Mouse (Mus musculus) CH12.LX (cell line): ENCODE data around the gene Gas2.

Experiments
- CTCF ChIP-seq, 2 experiments: IDR thresholded peaks in 1 of 2; conservative IDR thresholded peaks in 1 of 2; 2 replicates each; pipeline ENCODE4 v1.5.1; 2011 to 2012; ENCODE audit warnings: low read depth in 2 of 2, low read length in 2 of 2, improper control_type of control experiment in 1 of 2, inconsistent platforms in 1 of 2, mild to moderate bottlenecking in 1 of 2, moderate library complexity in 1 of 2
- MAZ ChIP-seq: IDR thresholded peaks from 2 replicates; pipeline ENCODE4 v1.6.1; 2012; ENCODE audit warnings: low read depth, mild to moderate bottlenecking, inconsistent platforms, low read length, improper control_type of control experiment, moderate library complexity
- POLR2A ChIP-seq: IDR thresholded peaks from 2 replicates; pipeline ENCODE4 v1.6.1; 2011; ENCODE audit warnings: low read depth, mild to moderate bottlenecking, improper control_type of control experiment, low read length

- TF ChIP-seq POLR2A (no peak), CTCF (conservative IDR thresholded peaks at IDR 0.05 in 1 of 2, IDR thresholded peaks at IDR 0.05 in 1 of 2; ENCODE audit: low read depth in 2 of 2, low read length in 2 of 2) (no peak), MAZ (no peak)
Measured at GRCm38 (mm10) chr7:51973526-51973925, 111.7 kb downstream of the Gas2 start.
